Mouse (Mus musculus) telencephalon, adult 2 months (tissue): ENCODE data around the gene Acer2.
"Not testable (repeated sequence)": the region's sequence is repeated elsewhere in the genome, so short reads cannot be mapped to it uniquely, and the experiment has no call there.

Experiments
- DNase-seq: peaks from one replicate; pipeline ENCODE4 v3.0.0-alpha.2; 2011; ENCODE audit warnings: low read depth, low spot score

Gene Acer2

GRCm38 (mm10) chr4:86874146-86874847 lies at the start of gene Acer2:
Gene Acer2, plus strand, starts transcription at chr4:86874396.
- no peak for DNase-seq

GRCm38 (mm10) chr4:86825143-86825542 lies 49.1 kb upstream of the Acer2 start:
- no peak for DNase-seq

- DNase-seq: no peak
Measured at GRCm38 (mm10) chr4:86831896-86832295, 42.3 kb upstream of the Acer2 start.

- DNase-seq: not testable (repeated sequence)
Measured at GRCm38 (mm10) chr4:86841141-86841540, 33.1 kb upstream of the Acer2 start.

GRCm38 (mm10) chr4:86845384-86845783 lies 28.8 kb upstream of the Acer2 start:
- no peak for DNase-seq

DNA sequence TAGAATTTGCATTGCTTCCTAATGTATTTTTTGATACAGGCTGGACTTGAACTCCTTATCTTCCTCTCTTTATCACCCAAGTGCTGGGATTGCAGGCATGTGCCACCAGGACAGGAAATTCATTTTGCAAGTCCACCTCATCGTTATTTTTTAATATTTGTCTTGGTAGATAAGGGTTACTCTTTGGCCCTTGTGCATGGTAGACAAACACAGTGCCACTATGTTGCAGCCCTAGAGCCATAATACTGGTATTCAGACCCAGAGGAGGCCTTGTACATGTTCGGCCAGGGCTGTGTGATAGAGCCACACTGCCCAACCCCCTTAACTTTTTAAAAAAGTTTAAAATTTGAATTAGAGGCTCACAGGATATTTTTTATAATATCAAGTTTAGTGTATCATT lies 26.9 kb upstream of the Acer2 start:
- no peak for DNase-seq

DNA sequence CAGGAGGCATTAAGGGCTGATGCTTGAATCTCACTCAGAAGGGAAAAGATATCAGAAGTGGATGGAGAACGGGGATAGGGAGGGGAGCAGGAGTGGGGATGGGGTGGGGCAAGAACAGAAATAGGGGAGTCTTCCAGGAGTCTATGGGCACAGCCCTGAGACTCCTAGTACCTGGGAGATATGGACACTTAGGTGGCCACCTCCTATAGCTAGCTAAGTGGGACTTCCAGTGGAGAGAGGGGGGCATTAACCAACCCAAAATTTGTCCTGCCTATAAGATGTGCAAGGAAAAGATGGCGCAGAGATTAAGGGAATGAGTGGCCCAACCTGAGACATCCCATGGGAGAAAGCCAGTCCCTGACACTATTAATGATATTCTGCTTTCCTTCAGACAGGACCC lies 22.9 kb upstream of the Acer2 start:
- no peak for DNase-seq

GRCm38 (mm10) chr4:86852018-86852417 lies 22.2 kb upstream of the Acer2 start:
- no peak for DNase-seq

- DNase-seq: no peak
Measured at GRCm38 (mm10) chr4:86852813-86853590, 21.2 kb upstream of the Acer2 start.

DNA sequence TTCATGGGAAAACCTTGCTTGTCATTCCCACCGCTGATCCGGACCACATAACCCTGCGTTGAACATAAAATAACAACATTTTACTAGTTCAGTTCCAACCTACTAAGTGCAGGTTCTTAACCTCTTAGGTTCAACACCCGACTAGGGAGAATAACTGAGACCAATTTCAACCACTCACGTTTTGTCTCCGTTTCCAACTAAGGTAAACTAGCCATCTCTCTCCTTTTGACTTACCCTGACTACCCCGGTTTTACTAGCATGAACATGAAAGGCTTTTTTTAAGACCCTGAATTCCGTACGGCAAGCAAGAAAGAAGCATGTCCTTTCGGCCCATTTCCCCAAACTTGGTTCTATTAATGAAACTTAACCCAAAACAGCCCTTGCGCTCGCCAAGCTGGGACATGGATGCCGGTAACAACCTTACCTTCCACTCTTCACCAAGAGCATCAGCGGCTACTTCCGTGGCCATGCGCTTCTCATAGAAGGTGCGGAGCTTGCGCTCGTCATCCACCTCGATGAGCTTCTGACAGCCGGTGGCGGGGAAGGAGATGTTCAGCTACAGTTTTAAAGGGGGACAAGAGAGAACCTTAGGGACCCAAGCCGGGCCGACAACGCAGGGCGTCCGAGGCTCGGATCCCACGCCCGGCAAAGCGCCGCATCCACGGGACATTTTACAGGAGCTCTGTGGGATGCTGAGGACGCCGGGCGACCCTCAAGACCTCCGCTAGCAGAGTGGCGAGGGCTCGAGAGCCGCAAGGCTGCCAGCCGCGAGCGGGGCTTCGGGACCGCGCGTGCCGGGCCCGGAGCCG lies 17.7 kb upstream of the Acer2 start:
- DNase-seq: no peak

DNA sequence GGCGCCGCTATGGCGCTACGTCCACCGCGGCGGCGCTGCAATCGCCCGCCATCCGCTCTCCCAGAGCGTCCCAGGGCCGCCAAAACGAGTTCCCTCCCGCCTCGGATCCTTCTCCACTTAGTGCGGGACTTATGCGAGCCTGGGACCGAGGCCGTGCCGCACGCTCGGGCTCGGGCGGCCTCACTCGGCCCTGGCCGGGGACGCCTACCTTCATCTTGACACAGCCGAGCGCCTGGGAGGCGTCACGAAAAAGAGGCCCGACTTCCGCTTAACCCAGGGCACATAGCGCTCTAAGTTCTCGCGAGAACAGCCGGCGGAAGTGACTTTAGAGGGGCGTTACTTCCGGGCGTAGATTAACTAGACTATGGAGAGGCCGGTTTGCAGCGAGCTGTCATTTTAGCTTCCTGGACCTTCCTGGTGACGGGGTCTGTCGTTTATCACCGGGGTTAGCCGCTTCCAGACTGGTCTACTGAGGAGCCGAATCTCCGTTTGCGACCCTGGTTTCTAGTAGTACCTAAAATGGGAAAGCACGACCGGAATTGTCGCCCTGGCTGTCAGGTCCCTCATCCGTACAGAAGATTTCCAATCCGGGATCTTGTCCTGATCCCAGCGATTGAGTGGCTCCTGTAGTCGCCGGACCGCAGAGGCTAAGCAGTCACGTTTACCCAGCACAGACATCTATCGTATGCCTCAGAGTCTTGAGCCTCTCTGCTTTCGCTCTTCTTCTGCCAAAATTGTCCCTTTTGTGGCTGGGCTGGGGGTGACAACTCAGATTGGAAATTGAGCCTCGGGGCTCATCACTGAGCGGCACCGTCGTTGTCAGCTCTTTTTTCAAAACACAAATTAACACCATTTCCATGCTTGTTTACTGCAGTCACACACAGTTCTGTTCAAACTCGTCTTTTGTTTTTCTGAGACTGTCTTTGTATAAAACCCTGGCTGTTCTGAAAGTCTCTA lies 16.8 kb upstream of the Acer2 start, which contains the start of gene Rps6:
Gene Rps6, minus strand, starts transcription at position 300 of the 957 bp plus-strand sequence.
- DNase-seq: peak; percentile 98

DNA sequence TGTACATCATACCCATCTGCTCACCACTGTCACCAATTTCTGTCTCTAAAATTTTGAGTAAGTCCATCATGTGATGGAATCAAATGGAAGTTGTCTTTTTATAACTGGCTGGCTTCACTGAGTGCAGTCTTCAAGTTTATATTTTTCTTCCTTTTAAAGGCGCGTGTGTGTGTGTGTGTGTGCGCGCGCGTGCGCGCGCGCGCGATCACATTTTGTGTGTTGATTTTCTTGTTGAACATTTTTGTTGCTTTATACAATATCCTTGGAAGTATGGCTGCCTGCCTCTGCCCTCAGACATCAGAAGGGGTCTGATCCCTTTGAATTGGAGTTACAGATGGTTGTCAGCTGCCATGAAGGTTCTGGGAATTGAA lies 16.1 kb upstream of the Acer2 start:
- DNase-seq: no peak

DNA sequence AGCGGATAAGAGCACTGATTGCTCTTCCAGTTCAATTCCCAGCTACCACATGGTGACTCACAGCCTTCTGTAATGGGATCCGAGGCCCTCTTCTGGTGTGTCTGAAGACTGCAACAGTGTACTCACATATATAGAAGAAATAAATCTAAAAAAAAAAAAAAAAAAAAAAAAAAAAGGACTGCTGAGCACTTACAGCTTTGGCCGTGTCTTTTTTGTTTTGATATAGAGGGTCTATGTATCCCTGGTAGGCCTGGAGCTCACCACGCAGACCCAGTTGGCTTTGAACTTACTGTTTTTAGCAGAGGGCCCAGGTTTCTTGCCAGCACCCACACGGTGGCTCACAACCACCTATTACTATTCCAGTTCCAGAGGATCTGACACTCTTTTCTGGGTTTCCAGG lies 10.1 kb upstream of the Acer2 start:
- no peak for DNase-seq

DNA sequence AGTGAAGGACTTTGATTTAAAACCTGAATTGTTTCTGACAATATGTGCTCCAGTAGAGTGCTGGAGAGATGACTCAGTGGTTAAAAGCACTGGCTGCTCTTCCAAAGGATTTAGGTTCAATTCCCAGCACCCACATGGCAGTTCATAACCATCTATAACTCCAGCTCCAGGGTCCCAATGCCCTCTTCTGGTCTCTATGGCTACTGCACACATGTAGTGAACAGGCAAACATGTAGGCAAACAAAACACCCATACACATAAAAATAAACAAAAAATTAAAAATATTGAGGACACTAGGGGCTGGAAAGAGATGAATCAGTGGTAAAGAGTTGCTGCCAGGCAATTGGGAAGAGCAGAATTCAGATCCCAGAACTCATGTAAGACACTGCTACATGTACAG lies 2.2 kb upstream of the Acer2 start:
- no peak for DNase-seq

GRCm38 (mm10) chr4:86873072-86873471 lies 1.1 kb upstream of the Acer2 start:
- DNase-seq: no peak

DNA sequence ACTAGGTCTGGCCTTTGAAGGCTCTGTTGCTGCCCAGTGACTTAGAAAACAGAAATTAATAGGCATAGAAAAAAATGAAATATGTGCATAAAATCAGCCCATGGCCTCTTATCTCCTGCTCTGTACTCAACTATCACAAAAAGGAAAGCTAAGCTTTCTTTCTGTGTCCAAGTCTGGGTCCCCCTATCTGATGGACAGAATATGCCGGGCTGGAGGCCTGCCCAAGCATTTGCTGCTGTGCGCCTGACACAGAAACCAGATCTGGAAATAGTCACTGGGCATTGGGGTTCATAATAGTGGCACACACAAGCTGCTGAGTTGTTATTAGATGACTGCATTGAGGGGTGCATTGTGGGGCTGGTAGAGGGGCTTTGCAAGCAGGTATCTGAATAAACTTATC lies 5.3 kb downstream of the Acer2 start:
- no peak for DNase-seq

DNA sequence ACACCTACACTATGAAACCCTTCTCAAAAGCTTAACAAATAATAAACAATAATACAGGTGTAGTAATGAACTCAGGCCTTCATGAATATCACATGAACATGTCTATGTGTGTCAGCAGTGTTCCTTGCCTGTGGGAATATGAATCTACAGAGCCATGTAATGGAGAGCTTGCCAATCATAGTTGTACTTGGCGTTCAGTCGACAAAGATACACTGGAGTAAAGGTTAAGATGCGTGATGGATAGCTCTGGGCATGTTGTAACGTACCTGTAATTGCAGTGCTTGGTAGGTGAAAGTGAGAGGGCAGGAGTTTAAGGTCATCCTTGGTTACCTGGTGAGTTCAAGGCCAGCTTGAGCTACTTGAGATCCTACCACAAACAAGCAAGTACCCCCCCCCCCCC lies 7.0 kb downstream of the Acer2 start:
- DNase-seq: no peak

DNA sequence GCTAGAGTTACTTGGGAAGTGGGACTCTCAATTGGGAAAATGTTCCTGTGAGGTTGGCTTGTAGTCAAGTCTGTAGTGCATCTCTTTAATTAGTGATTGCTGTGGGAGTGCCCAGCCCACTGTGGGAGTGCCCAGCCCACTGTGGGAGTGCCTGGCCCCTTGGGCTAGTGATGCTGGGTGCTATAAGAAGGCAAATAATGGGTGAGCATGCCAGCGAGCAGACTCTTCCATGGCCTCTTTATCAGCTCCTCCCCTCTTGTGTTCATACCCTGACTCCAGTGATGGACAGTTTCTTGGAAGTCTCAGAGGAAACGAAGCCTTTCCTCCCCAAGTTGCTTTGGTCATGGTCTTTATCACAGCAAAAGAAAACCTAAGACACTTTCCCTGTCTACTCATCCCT lies 8.2 kb downstream of the Acer2 start:
- DNase-seq: no peak

- no peak for DNase-seq
Measured at GRCm38 (mm10) chr4:86884945-86885344, 10.7 kb downstream of the Acer2 start.

DNA sequence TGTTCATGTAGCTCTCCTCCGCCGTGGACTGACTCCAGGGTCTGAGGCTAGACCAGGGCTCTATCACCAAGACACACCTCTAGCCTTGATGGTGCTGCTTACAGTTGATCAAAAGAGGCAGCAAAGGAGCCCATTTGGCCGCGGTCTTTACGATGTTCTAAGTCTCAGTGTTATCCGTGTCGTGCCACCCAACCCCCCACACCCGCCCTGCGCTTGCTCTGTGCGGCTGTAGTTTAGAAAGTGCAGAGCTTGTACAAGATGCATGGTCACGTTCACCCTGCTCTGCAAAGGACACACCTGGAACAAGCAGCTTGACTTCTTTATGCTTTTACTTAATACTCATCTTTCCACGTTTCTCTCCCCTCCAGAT lies 11.6 kb downstream of the Acer2 start:
- DNase-seq: no peak

DNA sequence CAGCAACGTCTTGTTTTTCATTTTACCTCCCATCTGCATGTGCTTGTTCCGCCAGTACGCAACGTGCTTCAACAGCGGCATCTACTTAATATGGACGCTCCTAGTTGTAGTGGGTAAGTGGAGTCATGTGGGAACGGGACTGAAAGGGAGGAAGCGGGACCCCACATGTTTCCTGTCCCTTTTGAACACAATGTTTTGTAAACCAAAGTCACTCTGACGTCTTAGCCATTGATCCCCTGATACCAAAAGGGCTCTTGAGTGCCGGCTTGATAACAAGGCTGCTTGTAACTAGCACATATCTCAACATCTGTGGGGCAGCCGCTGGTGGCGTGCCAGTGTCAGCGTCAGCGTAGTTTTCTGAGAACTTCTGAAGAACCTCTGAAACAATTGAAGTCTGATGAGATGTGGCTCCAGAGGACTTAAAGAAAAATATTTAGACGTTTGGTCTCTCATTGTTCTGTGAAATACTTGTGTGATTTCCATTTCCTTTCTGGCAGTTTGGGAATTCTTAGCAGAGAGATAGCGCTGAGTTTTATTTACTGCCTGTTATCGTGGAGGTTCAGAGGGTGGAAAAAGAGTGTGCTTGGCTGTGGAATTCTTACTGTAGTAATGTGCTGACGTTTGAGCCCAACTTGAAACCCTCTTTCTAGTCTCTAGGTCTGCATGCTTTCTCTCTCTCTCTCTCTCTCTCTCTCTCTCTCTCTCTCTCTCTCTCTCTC lies 12.1 kb downstream of the Acer2 start:
- no peak for DNase-seq
